Mouse (Mus musculus) T-cell, adult 2 months (primary cell): Measurements from ENCODE around the gene Cxcr5.

Source experiments
- DNase-seq: peaks from one replicate; pipeline ENCODE4 v3.0.0; 2022; ENCODE audit warnings: low spot score

The Cxcr5 gene

GRCm38 (mm10) chr9:44537625-44538301, 23.9 kb downstream of the Cxcr5 start:
- peak; percentile 46 for DNase-seq

DNA sequence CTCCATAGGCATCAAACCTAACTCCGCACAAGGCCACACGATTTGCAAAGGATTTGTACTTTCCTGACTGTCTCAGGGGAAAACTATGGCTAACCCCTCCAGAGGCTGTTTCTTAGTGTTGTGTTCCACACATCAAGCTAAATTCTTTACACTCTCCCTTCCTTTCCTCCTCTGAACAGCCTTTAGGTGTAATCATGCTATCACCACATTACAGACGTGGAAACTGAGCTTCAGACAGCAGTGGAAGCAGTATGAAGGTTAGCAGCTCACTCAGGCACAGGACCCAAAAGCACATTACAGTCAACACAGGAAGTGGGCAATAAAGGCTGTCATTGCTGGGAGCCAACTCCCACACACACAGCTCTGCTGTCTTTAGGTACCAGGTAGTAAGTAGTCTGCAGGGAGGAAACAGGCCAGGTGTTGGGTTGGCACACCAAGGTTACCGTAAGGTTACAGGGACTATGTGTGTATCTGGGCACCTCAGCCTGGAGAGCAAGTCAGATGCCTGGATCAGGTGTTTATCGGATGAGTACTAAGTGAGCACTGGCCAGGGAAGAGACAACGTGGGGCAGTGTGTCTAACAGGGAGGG, 28.6 kb downstream of the Cxcr5 start:
- peak; percentile 89 for DNase-seq

- DNase-seq, result no peak
These were observed 33.3 kb downstream of the Cxcr5 start for GRCm38 (mm10) chr9:44528340-44528739.

DNA sequence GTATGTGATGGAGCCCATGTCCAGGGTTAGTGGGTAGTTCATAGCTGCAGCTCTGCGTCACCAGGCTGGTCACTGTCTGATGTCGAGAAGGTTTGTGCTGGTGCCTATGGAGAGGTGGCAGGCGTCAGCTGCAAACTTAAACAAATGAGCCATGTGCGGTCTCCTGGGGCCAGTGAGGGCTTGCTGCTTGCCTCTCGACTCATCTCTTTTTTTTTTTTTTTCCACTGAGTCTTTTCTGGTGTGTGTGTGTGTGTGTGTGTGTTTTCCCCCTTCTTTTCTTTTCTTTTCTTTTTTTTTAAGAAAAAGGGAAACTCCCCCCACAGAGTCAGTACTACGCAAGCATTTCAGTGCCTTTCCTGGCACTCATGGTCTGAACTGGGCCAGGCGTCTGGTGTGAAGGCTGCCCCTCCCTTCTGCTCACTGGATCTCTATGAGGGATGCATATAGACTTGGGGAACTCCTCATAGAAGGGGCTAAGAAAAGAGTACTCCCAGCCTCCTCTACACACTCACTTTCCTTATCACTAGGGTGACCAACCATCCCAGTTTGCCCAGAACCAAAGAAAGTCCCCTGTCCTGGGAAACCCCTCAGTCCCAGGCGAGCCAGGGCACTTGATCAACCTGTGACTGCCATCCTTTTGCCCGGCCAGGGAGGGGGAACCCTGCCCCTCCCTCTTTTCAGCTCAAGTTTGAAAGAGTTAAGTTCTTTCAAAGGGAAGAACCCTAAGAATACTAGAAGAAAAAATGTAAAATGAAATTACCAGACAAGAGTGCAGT, 35.2 kb downstream of the Cxcr5 start:
- DNase-seq, result peak; percentile 47

DNA sequence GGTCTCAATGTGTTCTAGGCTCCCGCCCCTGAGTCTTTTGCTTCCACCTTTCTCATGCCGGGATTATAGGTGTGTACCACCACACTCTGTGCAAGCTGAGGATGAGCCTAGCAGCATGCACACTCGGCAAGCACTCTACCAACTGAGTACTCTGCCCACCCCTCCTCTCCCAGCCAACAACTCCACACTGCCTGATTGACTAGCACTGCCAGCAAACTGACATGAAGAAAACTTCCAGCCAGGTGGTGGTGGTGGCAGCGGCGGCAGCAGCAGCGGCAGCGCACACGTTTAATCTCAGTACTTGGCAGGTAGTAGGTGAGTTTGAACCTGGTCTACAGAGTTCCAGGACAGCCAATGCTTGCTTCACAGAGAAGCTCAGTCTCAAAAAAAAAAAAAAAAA, 36.1 kb downstream of the Cxcr5 start:
- no peak for DNase-seq

GRCm38 (mm10) chr9:44525001-44525400, 36.7 kb downstream of the Cxcr5 start:
- no peak for DNase-seq

DNA sequence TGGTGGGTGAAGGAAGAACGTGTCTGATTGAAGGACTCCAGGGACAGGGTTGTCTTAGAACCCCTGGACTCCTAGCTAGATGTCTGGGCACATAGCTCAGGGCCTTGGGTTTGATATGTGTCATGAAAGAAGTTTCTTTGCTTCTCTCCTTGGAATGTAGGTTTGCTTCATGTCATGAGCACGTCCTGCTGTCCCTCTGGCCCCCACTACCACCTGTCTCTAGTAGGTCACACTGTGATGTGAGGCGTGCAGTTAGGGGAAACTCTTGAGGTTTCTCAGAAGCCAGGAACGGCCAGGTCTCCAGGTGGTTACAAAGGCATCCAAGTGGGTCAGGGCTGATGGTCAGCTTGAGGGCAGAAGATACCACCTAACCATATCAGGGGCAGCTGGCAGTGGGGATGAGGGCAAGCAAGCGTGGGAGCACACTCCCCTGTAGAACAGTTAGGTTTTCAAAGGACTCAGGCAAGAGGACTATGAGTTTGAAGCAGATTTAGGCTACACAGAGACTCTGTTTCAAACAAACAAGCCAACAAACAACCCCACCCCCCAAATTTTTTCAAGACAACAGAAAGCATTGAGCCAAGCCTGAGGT, 37.3 kb downstream of the Cxcr5 start:
- DNase-seq, result no peak

GRCm38 (mm10) chr9:44523686-44524085, 38.0 kb downstream of the Cxcr5 start:
- DNase-seq, result no peak

DNA sequence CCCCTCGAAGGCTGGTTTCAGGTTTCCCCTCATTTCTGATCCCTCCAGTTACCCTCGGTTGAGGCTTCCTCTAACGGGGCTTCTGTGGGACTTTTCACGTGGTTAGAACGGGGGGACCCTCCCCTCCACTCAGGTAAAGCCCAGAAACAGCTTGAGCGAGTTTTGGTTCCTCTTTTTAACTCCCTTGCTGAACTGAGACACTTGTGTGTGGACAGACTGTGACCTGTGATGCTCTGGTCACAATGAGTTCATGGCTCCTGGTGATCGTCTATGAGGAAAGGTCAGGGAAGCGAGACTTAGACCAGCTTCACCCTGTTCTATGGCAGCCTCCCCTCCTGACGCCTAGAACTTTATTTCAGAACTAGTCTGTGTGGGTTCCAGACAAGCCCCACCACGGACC, 39.8 kb downstream of the Cxcr5 start:
- DNase-seq, result no peak

GRCm38 (mm10) chr9:44518068-44518467, 43.6 kb downstream of the Cxcr5 start:
- no peak for DNase-seq

GRCm38 (mm10) chr9:44517368-44517767, 44.3 kb downstream of the Cxcr5 start:
- peak; percentile 64 for DNase-seq

GRCm38 (mm10) chr9:44515891-44516290, 45.8 kb downstream of the Cxcr5 start:
- no peak for DNase-seq

- DNase-seq, result peak; percentile 83
These were observed 46.4 kb downstream of the Cxcr5 start for GRCm38 (mm10) chr9:44515131-44515751.

DNA sequence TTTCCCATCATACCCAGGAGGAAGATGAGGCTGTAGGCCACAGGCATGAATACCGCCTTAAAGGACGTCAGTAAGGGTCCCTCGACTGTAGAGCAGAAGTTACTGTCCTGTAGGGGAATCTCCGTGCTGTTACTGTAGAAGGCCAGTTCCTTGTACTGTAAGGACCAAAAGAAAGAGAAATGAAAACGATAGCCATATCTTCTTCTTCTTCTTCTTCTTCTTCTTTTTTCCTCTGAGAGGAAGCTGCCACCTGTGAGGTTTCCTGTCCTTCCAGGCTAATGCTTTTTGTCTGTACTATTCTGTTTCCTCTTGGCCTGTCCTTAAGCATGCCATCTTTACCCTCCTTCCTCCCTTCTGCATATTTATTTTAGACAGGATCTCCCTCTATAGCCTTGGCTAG, 47.5 kb downstream of the Cxcr5 start:
- DNase-seq, result no peak

DNA sequence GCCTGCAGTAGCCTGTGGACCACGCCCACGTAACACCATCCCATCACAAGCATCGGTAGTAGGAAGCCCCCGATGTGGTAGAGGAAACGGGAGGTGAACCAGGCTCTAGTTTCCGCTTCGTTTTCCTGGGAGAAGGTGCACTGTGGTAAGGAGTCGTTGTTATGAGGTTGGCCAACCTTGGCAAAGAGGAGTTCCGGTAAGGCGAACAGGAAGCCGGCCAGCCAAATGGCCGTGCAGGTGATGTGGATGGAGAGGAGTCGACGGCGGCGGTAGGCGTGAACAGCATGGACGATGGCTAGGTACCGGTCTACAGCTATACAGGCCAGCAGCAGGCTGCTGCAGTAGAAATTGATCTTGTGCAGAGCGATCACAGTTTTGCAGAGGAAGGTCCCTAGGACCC, 48.1 kb downstream of the Cxcr5 start:
- DNase-seq, result no peak

- DNase-seq, result no peak
These were observed 48.6 kb downstream of the Cxcr5 start for GRCm38 (mm10) chr9:44513121-44513520.

GRCm38 (mm10) chr9:44512717-44513003, 49.0 kb downstream of the Cxcr5 start:
- no peak for DNase-seq

- DNase-seq, result no peak
These were observed 49.6 kb downstream of the Cxcr5 start for GRCm38 (mm10) chr9:44511935-44512716.

- peak; percentile 63 for DNase-seq
These were observed 50.6 kb downstream of the Cxcr5 start for GRCm38 (mm10) chr9:44510872-44511601.

- DNase-seq, result peak; percentile 74
These were observed 51.3 kb downstream of the Cxcr5 start for GRCm38 (mm10) chr9:44510355-44510871.
